Mouse (Mus musculus) cortical plate, adult 2 months (tissue): ENCODE measurements around the gene Gm28372. TPM values are rescaled to one million over a fixed set of nuclear protein-coding genes. Genes with fewer than 3 reads are reported as not detected.
"Not testable (repeated sequence)": the region's sequence is repeated elsewhere in the genome, so short reads cannot be mapped to it uniquely, and the experiment has no call there.

Experiments
- H3K27ac ChIP-seq: fragments of 200-500 bp; 2 replicates; pipeline ENCODE4 v1.5.1; 2012; ENCODE audit warnings: low read length, control low read depth, inconsistent platforms; ENCODE audit not compliant: insufficient read depth
- H3K4me1 ChIP-seq: fragments of 200-500 bp; 2 replicates; pipeline ENCODE4 v1.6.1; 2011; ENCODE audit warnings: low read length; ENCODE audit not compliant: control insufficient read depth, insufficient read depth
- H3K4me3 ChIP-seq: fragments of 200-500 bp; 2 replicates; pipeline ENCODE4 v1.5.1; 2011; ENCODE audit warnings: mild to moderate bottlenecking, low read length, control low read depth; ENCODE audit not compliant: insufficient read depth
- CTCF ChIP-seq: fragments of 200-500 bp; IDR thresholded peaks from 2 replicates; pipeline ENCODE4 v1.5.1; 2011; ENCODE audit warnings: mild to moderate bottlenecking, control low read depth, low read length; ENCODE audit not compliant: insufficient read depth; ENCODE audit errors: extremely low read depth
- POLR2A ChIP-seq: fragments of 200-500 bp; IDR thresholded peaks from 2 replicates; pipeline ENCODE4 v1.6.1; 2011; ENCODE audit warnings: mild to moderate bottlenecking, low read length, control low read depth; ENCODE audit not compliant: insufficient read depth; ENCODE audit errors: extremely low read depth
- polyA plus RNA-seq: library from polyadenylated mRNA; depleted of rRNA; stranded (reverse); fragments of >200 nt; gene quantifications from 2 replicates; pipeline ENCODE4 v1.2.3, GENCODE M21; 2012; rRNA removed

Gm28372 gene
- polyA plus RNA-seq, result not detected in 2 replicates

- Histone ChIP-seq H3K4me1 (no peaks in the 10 kb centered on the region), H3K27ac (no peak within 1 kb of the TSS), H3K4me3 (no peak within 1 kb of the TSS)
- no peak for TF ChIP-seq CTCF
- TF ChIP-seq POLR2A, result no peak
These were observed at the start of gene Gm28372, which contains the start of gene 1700020A23Rik for GRCm38 (mm10) chr2:130404939-130405338. Gene Gm28372 (plus strand): TSS chr2:130405239. Gene 1700020A23Rik (plus strand): TSS chr2:130405259.

- Histone ChIP-seq H3K4me3 (no peak overlapping the region), H3K4me1 (no peaks in the 10 kb centered on the region), H3K27ac (no peak overlapping the region)
- no peak for TF ChIP-seq POLR2A
- TF ChIP-seq CTCF, result no peak
These were observed 47.5 kb upstream of the Gm28372 start for GRCm38 (mm10) chr2:130357551-130357950.

- TF ChIP-seq CTCF, result no peak
- no peak for TF ChIP-seq POLR2A
- Histone ChIP-seq H3K27ac (no peak overlapping the region), H3K4me3 (no peak overlapping the region), H3K4me1 (no peaks in the 10 kb centered on the region)
These were observed 46.2 kb upstream of the Gm28372 start for GRCm38 (mm10) chr2:130358852-130359251.

- Histone ChIP-seq H3K4me1 (no peaks in the 10 kb centered on the region), H3K27ac (no peak overlapping the region), H3K4me3 (no peak overlapping the region)
- TF ChIP-seq CTCF (peak; percentile 58), POLR2A (no peak)
These were observed 42.5 kb upstream of the Gm28372 start for GRCm38 (mm10) chr2:130362511-130363026.

- no peaks in the 10 kb centered on the region for H3K4me1 ChIP-seq
- TF ChIP-seq POLR2A (no peak), CTCF (no peak)
- no peak overlapping the region for H3K27ac ChIP-seq
- H3K4me3 ChIP-seq, result no peak overlapping the region
These were observed 39.6 kb upstream of the Gm28372 start for GRCm38 (mm10) chr2:130365211-130366094.

GRCm38 (mm10) chr2:130367386-130367785 is 37.7 kb upstream of the Gm28372 start:
- Histone ChIP-seq H3K4me3 (no peak overlapping the region), H3K4me1 (no peaks in the 10 kb centered on the region), H3K27ac (no peak overlapping the region)
- no peak for TF ChIP-seq POLR2A
- no peak for TF ChIP-seq CTCF

GRCm38 (mm10) chr2:130373026-130373425 is 32.0 kb upstream of the Gm28372 start:
- not testable (repeated sequence) for H3K4me3 ChIP-seq, H3K27ac ChIP-seq, H3K4me1 ChIP-seq

GRCm38 (mm10) chr2:130374951-130375350 is 30.1 kb upstream of the Gm28372 start:
- Histone ChIP-seq H3K4me1 (no peaks in the 10 kb centered on the region), H3K4me3 (no peak overlapping the region), H3K27ac (no peak overlapping the region)
- TF ChIP-seq CTCF, result no peak
- no peak for TF ChIP-seq POLR2A

GRCm38 (mm10) chr2:130383205-130383604 is 21.8 kb upstream of the Gm28372 start:
- Histone ChIP-seq H3K4me3 (no peak overlapping the region), H3K27ac (no peak overlapping the region), H3K4me1 (0 out of 2 replicates have a peak, but pooled peaks cover 2% of the 10 kb centered on the region)
- TF ChIP-seq CTCF (no peak), POLR2A (no peak)

GRCm38 (mm10) chr2:130383895-130384294 is 21.1 kb upstream of the Gm28372 start:
- TF ChIP-seq CTCF, result no peak
- no peak for TF ChIP-seq POLR2A
- H3K4me1 ChIP-seq, result 0 out of 2 replicates have a peak, but pooled peaks cover 2% of the 10 kb centered on the region
- no peak overlapping the region for H3K27ac ChIP-seq
- H3K4me3 ChIP-seq, result no peak overlapping the region
